Mouse (Mus musculus) stomach, postnatal 0 days (tissue): ENCODE data around the gene Fam228a. TPM values are rescaled to one million over a fixed set of nuclear protein-coding genes. Genes with fewer than 3 reads are reported as not detected.

Source experiments
- ATAC-seq: fragments of 200-750 bp; cut with Nextera tagmentation; 2 replicates; pipeline ENCODE4 v1.8.0; 2017; ENCODE audit not compliant: low FRiP score, low TSS enrichment
- DNase-seq: peaks from one replicate; pipeline ENCODE4 v3.0.0-alpha.2; 2016; ENCODE audit warnings: low spot score
- H3K27ac ChIP-seq: fragments of 300-500 bp; sonication (generic); replicated peaks from 2 replicates; pipeline ENCODE4 v1.5.1; 2014; ENCODE audit warnings: mild to moderate bottlenecking, control low read depth
- H3K27me3 ChIP-seq: fragments of 300-500 bp; sonication (generic); 2 replicates; pipeline ENCODE4 v1.6.1; 2014; ENCODE audit warnings: low read length; ENCODE audit not compliant: control insufficient read depth, insufficient read depth
- H3K36me3 ChIP-seq: fragments of 300-500 bp; sonication (generic); 2 replicates; pipeline ENCODE4 v1.6.1; 2014; ENCODE audit warnings: low read length, mixed read lengths; ENCODE audit not compliant: control insufficient read depth, insufficient read depth
- H3K4me1 ChIP-seq: fragments of 300-500 bp; sonication (generic); replicated peaks from 2 replicates; pipeline ENCODE4 v1.6.1; 2014; ENCODE audit warnings: antibody characterized with exemption; ENCODE audit not compliant: control insufficient read depth, insufficient read depth
- H3K4me2 ChIP-seq: fragments of 300-500 bp; sonication (generic); replicated peaks from 2 replicates; pipeline ENCODE4 v1.6.1; 2014; ENCODE audit warnings: low read depth, mild to moderate bottlenecking, control low read depth, moderate library complexity
- H3K4me3 ChIP-seq: fragments of 300-500 bp; sonication (generic); 2 replicates; pipeline ENCODE4 v1.5.1; 2014; ENCODE audit warnings: low read depth, low read length, control low read depth
- H3K9ac ChIP-seq: fragments of 300-500 bp; sonication (generic); 2 replicates; pipeline ENCODE4 v1.6.1; 2014; ENCODE audit warnings: mild to moderate bottlenecking, low read length, control low read depth, mixed read lengths
- H3K9me3 ChIP-seq: fragments of 300-500 bp; sonication (generic); 2 replicates; pipeline ENCODE4 v1.6.1; 2016; ENCODE audit warnings: low read length; ENCODE audit not compliant: control insufficient read depth
- CTCF ChIP-seq: IDR thresholded peaks from 2 replicates; pipeline ENCODE4 v1.5.1; 2016; ENCODE audit warnings: antibody characterized with exemption, low read depth, mild to moderate bottlenecking, moderate library complexity
- EP300 ChIP-seq: optimal IDR thresholded peaks from 2 replicates; pipeline ENCODE3; 2016; ENCODE audit warnings: antibody characterized with exemption
- WGBS: fragments of 180-500 bp; shearing (Covaris S2); extraction: QIAGEN DNeasy Blood & Tissue Kit; methylation state at CpG from one replicate; pipeline ENCODE4 v1.1.7; 2014; 5-methylcytosine and 5-hydroxymethylcytosine counted together
- polyA plus RNA-seq: library from polyadenylated mRNA; unstranded; fragments of >200 nt; fragmentation: Nextera tagmentation; extraction: Ambion mirVana; gene quantifications from 2 replicates; pipeline ENCODE4 v1.2.1, GENCODE M21; 2015

Gene Fam228a
- polyA plus RNA-seq, 1 experiment from 2014 or later, result 0.05 TPM

DNA sequence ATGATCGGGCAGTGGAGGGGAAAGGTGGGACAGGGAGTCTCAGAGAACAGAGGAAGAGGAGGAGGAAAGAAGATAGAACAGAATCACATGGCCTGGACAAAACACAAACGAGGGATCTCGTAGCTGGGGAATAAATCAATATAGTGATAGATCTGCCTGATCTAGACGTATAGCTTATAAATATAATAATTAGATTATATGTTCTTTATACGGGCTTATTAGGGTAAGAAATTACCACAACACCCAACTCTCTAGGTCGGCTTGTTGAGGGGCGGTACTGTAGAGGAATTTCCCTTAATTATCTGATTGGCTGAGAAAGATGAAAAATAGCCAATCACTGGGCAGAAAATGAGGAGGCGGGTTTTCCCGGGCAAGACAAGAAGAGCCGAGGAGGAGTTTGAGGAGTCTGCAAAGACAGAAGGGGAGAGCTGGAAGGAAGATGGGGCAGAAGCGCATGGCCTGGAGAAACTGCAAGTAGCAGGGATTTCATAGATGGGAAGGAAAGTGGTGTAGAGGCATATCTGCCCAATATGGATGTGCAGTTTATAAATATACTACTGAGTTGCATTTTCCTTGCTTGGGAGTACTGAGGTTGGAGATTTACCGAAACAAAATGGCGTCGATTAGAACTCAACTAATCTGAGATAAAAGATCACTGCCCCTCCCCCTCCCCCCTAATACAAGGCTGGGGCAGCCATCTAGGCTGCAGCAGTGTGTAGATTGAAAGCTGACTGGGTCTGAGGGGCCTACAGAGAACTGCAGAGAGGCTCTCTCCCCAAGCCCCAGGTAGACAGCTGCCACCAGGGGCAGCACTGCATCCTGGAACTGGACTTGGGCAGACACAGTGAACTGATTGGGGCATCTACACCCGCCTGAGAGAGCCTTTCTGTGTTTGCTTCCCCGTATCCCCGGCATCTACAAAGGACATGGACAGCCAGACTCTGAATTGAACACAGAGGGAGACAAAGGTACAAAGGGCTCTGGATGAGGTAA lies 18.2 kb downstream of the Fam228a start:
- Histone ChIP-seq H3K27me3 (no peaks in the 10 kb centered on the region), H3K27ac (no peak overlapping the region), H3K4me2 (no peak overlapping the region), H3K4me1 (no peaks in the 10 kb centered on the region), H3K9me3 (no peaks in the 10 kb centered on the region), H3K36me3 (no peaks in the 10 kb centered on the region), H3K9ac (no peak overlapping the region), H3K4me3 (no peak overlapping the region)
- DNase-seq (no peak), ATAC-seq (no peak)
- TF ChIP-seq CTCF, result peak; percentile 42
- no peak for TF ChIP-seq EP300
- 68% methylated on average over 17 of the region's 17 CpGs for WGBS

DNA sequence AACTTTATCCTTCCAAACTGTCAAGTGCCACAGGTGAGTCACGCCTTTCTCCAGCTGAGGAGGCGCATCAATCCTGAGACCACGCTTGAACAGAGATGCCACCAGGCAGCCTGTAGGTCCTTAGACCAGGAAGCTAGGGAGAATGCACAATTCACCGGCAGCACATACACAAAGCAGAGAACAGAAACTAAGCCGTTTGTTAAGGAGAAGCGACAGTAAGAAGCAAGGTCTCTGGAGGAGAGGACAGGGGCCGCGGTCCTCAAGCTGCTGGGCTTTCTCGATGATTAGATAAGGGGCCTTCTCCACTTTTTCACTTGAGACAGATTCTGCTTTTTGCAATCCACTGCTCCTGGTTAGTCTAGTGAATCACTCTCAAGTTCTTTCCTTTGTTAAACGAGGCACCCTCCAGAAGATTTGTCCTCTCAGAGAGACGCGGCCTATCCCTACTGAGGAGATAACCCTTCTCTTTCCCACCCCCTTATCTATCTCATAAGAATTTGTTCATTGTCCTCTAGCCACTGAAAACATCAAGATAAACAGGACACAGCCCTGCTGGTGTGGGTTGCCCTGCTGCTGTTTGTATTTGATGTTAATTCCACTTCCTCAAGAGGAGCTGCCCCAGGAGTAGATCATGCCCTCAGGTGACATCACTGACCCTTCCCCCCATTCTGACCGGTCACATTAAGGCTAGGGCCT lies 19.0 kb downstream of the Fam228a start:
- DNase-seq (no peak), ATAC-seq (no peak)
- Histone ChIP-seq H3K4me1 (no peaks in the 10 kb centered on the region), H3K4me3 (no peak overlapping the region), H3K9ac (no peak overlapping the region), H3K9me3 (no peaks in the 10 kb centered on the region), H3K27me3 (no peaks in the 10 kb centered on the region), H3K27ac (no peak overlapping the region), H3K36me3 (no peaks in the 10 kb centered on the region), H3K4me2 (no peak overlapping the region)
- TF ChIP-seq EP300, result no peak
- TF ChIP-seq CTCF, result no peak
- 72% methylated on average over 13 of the region's 13 CpGs for WGBS

DNA sequence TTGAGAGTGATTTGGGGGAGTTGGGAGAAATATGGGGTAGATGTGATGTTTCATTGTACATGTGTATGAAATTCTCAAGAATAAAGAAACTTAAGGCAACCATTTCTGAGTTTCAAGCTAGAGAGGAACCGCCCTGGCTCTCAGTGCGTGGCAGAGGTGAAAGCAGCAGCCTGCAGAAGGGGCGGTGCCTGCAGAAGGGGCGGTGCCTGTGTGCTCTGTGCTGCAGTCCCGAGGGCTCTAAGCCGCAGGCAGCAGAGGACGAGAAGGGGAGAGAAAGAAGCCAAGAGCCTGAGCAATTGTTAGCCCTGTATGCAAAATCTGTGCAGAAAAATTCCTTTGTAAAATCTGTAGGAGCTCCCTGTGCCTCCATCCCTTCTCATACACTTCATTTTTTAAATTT lies 20.8 kb downstream of the Fam228a start:
- 10% methylated on average over 7 of the region's 7 CpGs for WGBS
- no peak overlapping the region for H3K9ac ChIP-seq
- no peak overlapping the region for H3K27ac ChIP-seq
- H3K27me3 ChIP-seq, result no peaks in the 10 kb centered on the region
- H3K4me3 ChIP-seq, result no peak overlapping the region
- no peak for TF ChIP-seq CTCF
- TF ChIP-seq EP300, result no peak
- H3K4me2 ChIP-seq, result no peak overlapping the region
- peaks cover 2% of the 10 kb centered on the region for H3K36me3 ChIP-seq
- DNase-seq (peak; percentile 78), ATAC-seq (peak; percentile 94)
- H3K9me3 ChIP-seq, result no peaks in the 10 kb centered on the region
- no peaks in the 10 kb centered on the region for H3K4me1 ChIP-seq

DNA sequence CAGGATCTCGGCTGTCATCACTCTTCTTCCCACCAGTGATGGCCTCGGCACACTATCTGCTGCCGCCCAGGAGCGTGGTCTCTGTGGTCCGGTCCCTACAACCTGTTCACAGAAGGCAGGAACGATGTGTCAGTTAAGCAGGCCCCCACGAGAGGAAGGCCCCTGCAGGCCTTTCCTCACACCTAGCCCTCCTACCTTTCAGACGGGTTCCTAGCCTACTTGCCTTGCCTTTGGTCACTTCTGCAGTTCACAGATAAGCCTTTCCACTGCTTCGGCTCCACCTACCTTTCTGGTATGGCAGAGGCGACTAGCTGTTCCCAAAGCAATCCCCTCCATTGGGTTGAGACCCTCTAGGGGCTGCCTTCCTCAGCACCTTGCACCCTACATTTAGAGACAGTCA lies 22.6 kb downstream of the Fam228a start:
- ATAC-seq (no peak), DNase-seq (no peak)
- H3K27me3 ChIP-seq, result no peaks in the 10 kb centered on the region
- H3K9me3 ChIP-seq, result no peaks in the 10 kb centered on the region
- WGBS, result 81% methylated on average over 10 of the region's 10 CpGs
- H3K9ac ChIP-seq, result no peak overlapping the region
- H3K27ac ChIP-seq, result no peak overlapping the region
- H3K4me3 ChIP-seq, result no peak overlapping the region
- no peaks in the 10 kb centered on the region for H3K4me1 ChIP-seq
- H3K4me2 ChIP-seq, result no peak overlapping the region
- no peak for TF ChIP-seq EP300
- TF ChIP-seq CTCF, result no peak
- peaks cover 7% of the 10 kb centered on the region for H3K36me3 ChIP-seq

DNA sequence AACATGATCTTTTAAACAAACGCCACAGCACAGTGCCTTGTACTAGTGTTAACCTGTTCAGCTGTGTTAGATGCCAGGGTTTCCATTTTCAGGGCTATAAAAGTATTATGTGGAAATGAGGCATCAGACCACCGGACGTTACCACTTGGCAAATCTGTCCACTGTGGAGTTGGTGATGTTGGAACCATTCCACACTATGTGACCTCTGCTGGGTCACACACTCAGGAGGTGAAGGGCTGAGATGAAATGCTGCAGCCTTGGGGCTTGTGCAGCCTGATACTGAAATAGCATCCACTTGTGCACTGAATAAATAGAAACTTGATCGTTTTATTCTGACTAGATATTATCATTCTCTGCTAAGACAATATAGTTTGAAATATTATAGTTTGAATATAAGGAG lies 24.9 kb downstream of the Fam228a start:
- no peak for ATAC-seq

DNA sequence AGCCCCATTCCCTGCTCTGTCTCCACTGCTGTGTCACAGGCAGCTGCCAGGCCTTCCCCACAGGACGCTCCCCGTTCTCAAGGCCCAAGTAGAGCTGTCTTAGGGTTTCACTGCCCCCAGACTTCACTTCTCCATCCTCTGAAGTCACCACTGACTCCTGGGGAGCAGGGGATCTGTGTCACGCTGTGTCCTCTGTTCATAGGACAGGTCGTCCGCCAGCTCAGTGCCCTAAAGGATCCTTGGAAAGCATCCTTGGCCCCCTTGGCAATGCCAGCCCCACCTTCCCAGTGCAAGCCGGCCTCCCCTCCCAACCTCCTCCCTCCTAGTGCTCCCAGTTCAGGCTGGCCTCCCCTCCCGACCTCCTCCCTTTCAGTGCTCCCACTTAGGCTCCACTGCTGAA lies 28.3 kb downstream of the Fam228a start:
- Histone ChIP-seq H3K4me3 (no peak overlapping the region), H3K36me3 (peaks cover 11% of the 10 kb centered on the region), H3K9me3 (no peaks in the 10 kb centered on the region), H3K27me3 (no peaks in the 10 kb centered on the region), H3K27ac (no peak overlapping the region), H3K4me1 (no peaks in the 10 kb centered on the region), H3K4me2 (no peak overlapping the region), H3K9ac (no peak overlapping the region)
- TF ChIP-seq EP300 (no peak), CTCF (no peak)
- 88% methylated on average over 7 of the region's 7 CpGs for WGBS
- DNase-seq (no peak), ATAC-seq (no peak)

More for the DNA sequence above, 24.9 kb downstream of the Fam228a start:
- no peak overlapping the region for H3K9ac ChIP-seq
- H3K4me1 ChIP-seq, result no peaks in the 10 kb centered on the region
- no peaks in the 10 kb centered on the region for H3K9me3 ChIP-seq
- DNase-seq, result no peak
- 77% methylated on average over 4 of the region's 4 CpGs for WGBS
- H3K27ac ChIP-seq, result no peak overlapping the region
- TF ChIP-seq CTCF (no peak), EP300 (no peak)
- H3K4me3 ChIP-seq, result no peak overlapping the region
- H3K36me3 ChIP-seq, result peaks cover 11% of the 10 kb centered on the region
- H3K27me3 ChIP-seq, result no peaks in the 10 kb centered on the region
- H3K4me2 ChIP-seq, result no peak overlapping the region
